Mouse (Mus musculus): ENCODE data around the gene Nr2e1. TPM values are rescaled to one million over a fixed set of nuclear protein-coding genes. Genes with fewer than 3 reads are reported as not detected.

Nr2e1 gene
- polyA plus RNA-seq, 1 experiment from 2014 or later = not detected

DNA sequence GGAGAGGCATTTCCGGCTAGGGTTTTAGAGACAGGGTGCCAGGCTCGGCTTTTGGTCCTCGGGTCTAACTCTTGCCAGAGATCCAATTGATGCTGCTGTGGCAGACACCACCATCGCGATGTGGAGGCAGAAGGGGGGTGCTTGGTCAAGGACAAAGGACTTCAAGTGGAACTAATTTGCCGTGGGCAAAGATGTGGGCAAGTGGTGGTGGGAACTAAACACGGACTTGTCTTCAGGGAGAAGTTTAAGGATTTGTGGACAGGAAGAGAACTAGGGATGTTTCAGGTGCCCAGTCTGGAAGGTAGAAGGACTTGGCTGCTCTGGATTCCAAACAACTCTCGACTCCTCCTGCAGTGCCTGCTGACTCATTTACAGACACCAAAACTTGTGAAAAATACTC is 1.7 kb upstream of the Nr2e1 start:
- no peak overlapping the region for H3K4me2 ChIP-seq
- no peak overlapping the region for H3K27ac ChIP-seq (replicated peaks)
- H3K27me3 ChIP-seq (replicated peaks) = peaks cover 100% of the 10 kb centered on the region
- ATAC-seq (ENCODE audit: extremely low read depth, insufficient number of reproducible peaks, low FRiP score, low TSS enrichment) = no peak
- no peak overlapping the region for H3K4me3 ChIP-seq
- H3K9me3 ChIP-seq = no peaks in the 10 kb centered on the region
- H3K9ac ChIP-seq = no peak overlapping the region
- WGBS = 2% methylated on average over 8 of the region's 8 CpGs
- H3K4me1 ChIP-seq = peaks cover 34% of the 10 kb centered on the region
- H3K36me3 ChIP-seq = no peaks in the 10 kb centered on the region

DNA sequence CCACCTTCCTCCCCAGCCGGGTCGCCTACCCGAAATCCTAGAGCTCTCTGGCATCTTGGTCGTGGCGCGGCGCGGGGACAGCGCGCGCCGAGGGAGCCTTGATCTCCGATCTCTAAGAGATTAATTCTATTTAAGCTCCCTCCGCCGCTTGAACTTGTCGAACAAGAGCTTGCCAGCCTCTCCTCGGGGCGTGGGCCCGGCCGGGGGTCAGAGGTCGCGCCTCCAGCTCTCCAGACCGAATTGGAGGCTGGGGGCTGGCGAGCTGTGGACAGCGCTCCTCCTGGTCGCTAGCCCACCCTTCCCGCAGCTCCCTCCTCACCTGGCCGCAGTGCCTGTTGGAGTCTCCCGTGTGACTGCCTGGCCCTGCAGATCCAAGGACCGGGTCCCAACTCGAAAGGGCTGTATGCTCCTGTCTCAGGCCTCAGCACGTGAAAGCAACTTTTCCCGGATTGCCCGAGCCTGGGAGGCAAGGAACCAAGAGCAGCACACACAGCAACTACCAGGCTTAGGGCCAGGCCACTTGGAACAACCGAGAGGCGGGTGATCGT is 1.1 kb upstream of the Nr2e1 start:
- ATAC-seq (ENCODE audit: extremely low read depth, insufficient number of reproducible peaks, low FRiP score, low TSS enrichment) = no peak

GRCm38 (mm10) chr10:42583902-42584435 is 537 bp upstream of the Nr2e1 start:
- ATAC-seq (ENCODE audit: extremely low read depth, insufficient number of reproducible peaks, low FRiP score, low TSS enrichment) = no peak
- Histone ChIP-seq H3K36me3 (no peaks in the 10 kb centered on the region), H3K9me3 (no peaks in the 10 kb centered on the region), H3K27ac (replicated peaks) (no peak overlapping the region), H3K4me1 (peaks cover 43% of the 10 kb centered on the region), H3K9ac (no peak overlapping the region), H3K4me3 (peak overlapping the region; percentile 47), H3K27me3 (replicated peaks) (peaks cover 100% of the 10 kb centered on the region), H3K4me2 (peak overlapping the region; percentile 65)
- under 1% methylated on average over 32 of the region's 32 CpGs for WGBS

More for the DNA sequence above, 1.1 kb upstream of the Nr2e1 start:
- Histone ChIP-seq H3K36me3 (no peaks in the 10 kb centered on the region), H3K4me2 (peak overlapping the region; percentile 65), H3K4me3 (peak overlapping the region; percentile 47), H3K4me1 (peaks cover 40% of the 10 kb centered on the region), H3K27ac (replicated peaks) (no peak overlapping the region), H3K27me3 (replicated peaks) (peaks cover 100% of the 10 kb centered on the region), H3K9ac (no peak overlapping the region), H3K9me3 (no peaks in the 10 kb centered on the region)
- WGBS = under 1% methylated on average over 37 of the region's 37 CpGs

GRCm38 (mm10) chr10:42582566-42583110 is 794 bp downstream of the Nr2e1 start:
- WGBS = under 1% methylated on average over 44 of the region's 44 CpGs
- no peak for ATAC-seq (ENCODE audit: extremely low read depth, insufficient number of reproducible peaks, low FRiP score, low TSS enrichment)
- Histone ChIP-seq H3K9me3 (no peaks in the 10 kb centered on the region), H3K27me3 (replicated peaks) (peaks cover 100% of the 10 kb centered on the region), H3K36me3 (no peaks in the 10 kb centered on the region), H3K9ac (no peak overlapping the region), H3K4me2 (peak overlapping the region; percentile 65), H3K4me1 (peaks cover 46% of the 10 kb centered on the region), H3K27ac (replicated peaks) (no peak overlapping the region), H3K4me3 (peak overlapping the region; percentile 47)

- Histone ChIP-seq H3K4me3 (peak overlapping the region; percentile 47), H3K4me1 (peaks cover 46% of the 10 kb centered on the region), H3K27ac (replicated peaks) (no peak overlapping the region), H3K9ac (no peak overlapping the region), H3K4me2 (peak overlapping the region; percentile 65), H3K36me3 (no peaks in the 10 kb centered on the region), H3K9me3 (no peaks in the 10 kb centered on the region), H3K27me3 (replicated peaks) (peaks cover 100% of the 10 kb centered on the region)
- ATAC-seq (ENCODE audit: extremely low read depth, insufficient number of reproducible peaks, low FRiP score, low TSS enrichment) = no peak
- 2% methylated on average over 45 of the region's 45 CpGs for WGBS
Measured at GRCm38 (mm10) chr10:42581694-42582565, 1.5 kb downstream of the Nr2e1 start.

DNA sequence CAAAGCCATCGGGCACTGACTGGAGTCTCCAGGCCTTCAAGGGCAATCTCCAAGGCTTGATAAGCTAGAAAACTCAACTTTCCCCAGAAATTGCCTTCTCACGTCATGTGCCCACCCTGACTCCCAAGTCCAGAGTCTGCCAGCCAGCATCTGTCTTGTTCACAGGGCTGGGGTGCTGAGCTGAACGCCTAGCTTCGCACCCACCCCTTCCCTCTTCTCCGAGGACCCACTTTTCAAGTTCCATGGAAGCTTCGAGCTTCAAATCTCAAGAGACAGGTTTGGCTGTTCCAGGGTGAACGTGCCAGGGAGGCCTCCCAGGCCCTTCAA is 2.5 kb downstream of the Nr2e1 start:
- no peak overlapping the region for H3K4me3 ChIP-seq
- no peak overlapping the region for H3K27ac ChIP-seq (replicated peaks)
- H3K27me3 ChIP-seq (replicated peaks) = peaks cover 100% of the 10 kb centered on the region
- H3K4me1 ChIP-seq = peaks cover 46% of the 10 kb centered on the region
- H3K9ac ChIP-seq = no peak overlapping the region
- no peaks in the 10 kb centered on the region for H3K9me3 ChIP-seq
- 5% methylated on average over 7 of the region's 7 CpGs for WGBS
- no peaks in the 10 kb centered on the region for H3K36me3 ChIP-seq
- H3K4me2 ChIP-seq = no peak overlapping the region
- no peak for ATAC-seq (ENCODE audit: extremely low read depth, insufficient number of reproducible peaks, low FRiP score, low TSS enrichment)

DNA sequence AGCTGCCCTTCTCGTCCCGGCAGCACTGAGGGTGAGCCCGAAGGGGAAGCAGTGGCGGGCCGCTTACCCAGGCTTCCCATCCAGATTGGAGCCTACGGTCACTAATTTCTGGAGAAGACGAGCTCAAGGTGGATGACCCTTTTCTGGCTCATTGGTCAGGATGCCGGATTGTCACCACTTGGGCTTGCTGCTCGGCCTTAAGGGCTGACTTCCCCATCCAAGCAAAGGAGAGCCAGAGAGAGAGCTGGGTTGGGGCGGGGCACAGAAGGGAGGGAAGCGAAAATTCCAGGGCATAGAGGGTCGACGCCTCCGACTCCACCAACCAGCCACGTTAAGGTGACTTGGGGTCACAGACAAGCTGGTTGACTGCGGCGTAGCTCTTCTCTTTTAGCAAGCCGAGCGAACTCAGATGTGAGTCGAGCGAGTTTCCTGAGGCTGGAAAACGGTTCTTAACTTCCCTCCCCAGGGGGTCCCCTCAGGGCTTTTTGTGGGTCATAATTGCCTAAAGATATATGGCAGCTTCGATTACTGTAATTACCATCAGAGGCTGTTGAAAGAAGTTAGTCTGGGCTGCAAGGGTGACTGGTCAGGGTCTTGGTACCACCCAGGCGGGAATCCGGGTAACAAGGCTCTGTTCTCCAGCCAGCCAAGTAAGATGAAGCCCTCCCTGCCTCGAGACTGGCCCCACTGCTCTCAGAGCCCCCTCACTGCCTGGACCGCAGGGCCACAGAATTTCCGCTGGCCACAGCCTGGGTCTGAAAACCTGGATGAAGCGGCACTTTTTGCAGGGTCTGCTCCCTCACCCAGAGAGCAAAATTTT is 3.1 kb downstream of the Nr2e1 start:
- peak overlapping the region; percentile 61 for H3K4me2 ChIP-seq
- peaks cover 46% of the 10 kb centered on the region for H3K4me1 ChIP-seq
- H3K4me3 ChIP-seq = peak overlapping the region; percentile 41
- peaks cover 100% of the 10 kb centered on the region for H3K27me3 ChIP-seq (replicated peaks)
- H3K9ac ChIP-seq = no peak overlapping the region
- 2% methylated on average over 29 of the region's 29 CpGs for WGBS
- no peak for ATAC-seq (ENCODE audit: extremely low read depth, insufficient number of reproducible peaks, low FRiP score, low TSS enrichment)
- H3K9me3 ChIP-seq = no peaks in the 10 kb centered on the region
- H3K27ac ChIP-seq (replicated peaks) = no peak overlapping the region
- H3K36me3 ChIP-seq = no peaks in the 10 kb centered on the region

DNA sequence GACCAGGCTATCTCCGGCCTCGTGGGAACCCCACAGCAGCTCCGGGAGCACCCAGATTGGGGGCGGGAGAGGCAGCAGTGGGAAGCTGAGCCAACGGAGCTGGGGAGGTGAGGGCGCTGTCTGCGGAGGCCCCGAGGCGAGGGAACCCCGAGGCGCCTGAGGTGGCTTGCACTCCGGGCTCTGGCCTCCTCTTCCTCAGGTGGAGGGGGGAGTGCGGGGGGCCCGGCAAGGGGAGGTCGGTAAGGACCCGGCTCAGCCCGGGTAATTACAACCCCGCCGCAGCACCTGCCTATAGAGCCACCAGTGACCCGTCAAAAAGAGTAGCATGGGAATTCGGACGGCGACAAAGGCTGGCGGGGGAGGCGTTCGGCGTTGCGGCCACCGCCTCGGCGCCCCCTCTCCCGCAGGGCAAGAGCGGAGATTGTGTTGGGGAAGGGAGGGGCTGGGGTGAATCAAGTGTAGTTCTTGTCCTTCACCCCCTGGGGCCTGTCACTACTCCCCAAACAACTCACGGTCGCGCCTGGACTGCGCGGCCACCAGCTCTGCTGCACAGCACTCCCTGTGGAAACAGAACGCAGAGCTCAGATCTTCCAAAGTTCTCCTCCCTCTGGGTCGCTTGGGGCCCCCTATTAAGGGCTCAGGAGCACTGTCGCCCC is 3.8 kb downstream of the Nr2e1 start:
- H3K4me3 ChIP-seq = peak overlapping the region; percentile 41
- no peaks in the 10 kb centered on the region for H3K9me3 ChIP-seq
- no peak for ATAC-seq (ENCODE audit: extremely low read depth, insufficient number of reproducible peaks, low FRiP score, low TSS enrichment)

DNA sequence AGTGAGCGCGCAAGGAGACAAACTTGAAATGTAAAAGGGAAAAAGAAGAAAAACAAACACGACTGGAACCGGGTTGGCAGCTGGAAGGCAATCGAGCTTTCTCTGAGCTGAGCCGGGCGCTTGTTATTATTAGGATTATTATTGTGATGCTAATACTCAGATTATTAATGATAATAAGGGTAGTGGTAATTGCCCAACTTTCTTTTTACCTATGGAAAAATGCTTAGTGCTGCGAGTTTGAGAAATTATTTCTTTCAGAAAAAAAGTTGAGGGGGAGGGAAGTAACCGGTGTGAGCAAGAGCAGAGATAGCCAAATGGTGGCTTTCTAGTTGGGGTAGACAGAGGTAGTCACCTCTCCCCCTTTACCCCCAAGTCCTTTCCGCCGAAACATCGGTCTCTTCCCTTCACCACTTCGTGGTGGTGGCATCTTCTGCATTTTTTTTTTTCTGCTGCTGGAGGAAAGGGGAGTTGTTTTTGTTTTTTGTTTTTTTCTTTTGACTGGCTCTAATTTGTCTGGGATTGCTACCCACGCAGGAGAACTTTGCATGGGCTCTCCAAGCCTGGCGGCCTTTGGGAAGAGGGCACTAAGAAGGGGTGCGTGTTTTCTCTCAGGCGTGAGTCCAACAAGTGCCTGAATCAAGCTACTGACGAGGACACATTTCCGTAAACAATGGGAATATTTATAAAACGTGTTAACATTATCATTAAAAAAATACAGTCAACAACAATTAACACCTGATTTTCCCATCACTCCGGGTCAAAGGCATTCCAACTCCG is 4.5 kb downstream of the Nr2e1 start:
- Histone ChIP-seq H3K4me3 (peak overlapping the region; percentile 41), H3K9ac (no peak overlapping the region), H3K4me1 (peaks cover 38% of the 10 kb centered on the region), H3K4me2 (peak overlapping the region; percentile 61), H3K36me3 (no peaks in the 10 kb centered on the region), H3K9me3 (no peaks in the 10 kb centered on the region), H3K27ac (replicated peaks) (no peak overlapping the region), H3K27me3 (replicated peaks) (peaks cover 100% of the 10 kb centered on the region)
- WGBS = 2% methylated on average over 22 of the region's 22 CpGs
- no peak for ATAC-seq (ENCODE audit: extremely low read depth, insufficient number of reproducible peaks, low FRiP score, low TSS enrichment)

More for the DNA sequence above, 3.8 kb downstream of the Nr2e1 start:
- H3K4me2 ChIP-seq = peak overlapping the region; percentile 61
- H3K36me3 ChIP-seq = no peaks in the 10 kb centered on the region
- WGBS = under 1% methylated on average over 41 of the region's 41 CpGs
- H3K27ac ChIP-seq (replicated peaks) = no peak overlapping the region
- no peak overlapping the region for H3K9ac ChIP-seq
- H3K27me3 ChIP-seq (replicated peaks) = peaks cover 100% of the 10 kb centered on the region
- H3K4me1 ChIP-seq = peaks cover 45% of the 10 kb centered on the region

- Histone ChIP-seq H3K27ac (replicated peaks) (no peak overlapping the region), H3K9ac (no peak overlapping the region), H3K27me3 (replicated peaks) (peaks cover 100% of the 10 kb centered on the region), H3K4me2 (no peak overlapping the region), H3K36me3 (no peaks in the 10 kb centered on the region), H3K4me3 (0 out of 2 replicates have a peak overlapping the region, but pooled peaks have one; percentile 15), H3K9me3 (no peaks in the 10 kb centered on the region), H3K4me1 (peaks cover 32% of the 10 kb centered on the region)
- ATAC-seq (ENCODE audit: extremely low read depth, insufficient number of reproducible peaks, low FRiP score, low TSS enrichment) = no peak
- 2% methylated on average over 15 of the region's 15 CpGs for WGBS
Measured at GRCm38 (mm10) chr10:42578281-42578675, 5.2 kb downstream of the Nr2e1 start.
